Mouse (Mus musculus) gastrocnemius, postnatal 4 days (tissue): ENCODE data around the gene Hist1h2ag. TPM values are rescaled to one million over a fixed set of nuclear protein-coding genes. Genes with fewer than 3 reads are reported as not detected.

Experiments used
- DNase-seq, 2 experiments: peaks; one replicate each; pipeline ENCODE4 v3.0.0; 2021 to 2022; ENCODE audit warnings: low spot score in 2 of 2, mixed read lengths in 2 of 2
- total RNA-seq, 2 experiments: library from RNA; stranded (reverse); gene quantifications; 2 replicates each; pipeline ENCODE4 v1.2.3; 2021

The Hist1h2ag gene
- total RNA-seq, 2 experiments from 2014 or later = 270 to 354 TPM

DNA sequence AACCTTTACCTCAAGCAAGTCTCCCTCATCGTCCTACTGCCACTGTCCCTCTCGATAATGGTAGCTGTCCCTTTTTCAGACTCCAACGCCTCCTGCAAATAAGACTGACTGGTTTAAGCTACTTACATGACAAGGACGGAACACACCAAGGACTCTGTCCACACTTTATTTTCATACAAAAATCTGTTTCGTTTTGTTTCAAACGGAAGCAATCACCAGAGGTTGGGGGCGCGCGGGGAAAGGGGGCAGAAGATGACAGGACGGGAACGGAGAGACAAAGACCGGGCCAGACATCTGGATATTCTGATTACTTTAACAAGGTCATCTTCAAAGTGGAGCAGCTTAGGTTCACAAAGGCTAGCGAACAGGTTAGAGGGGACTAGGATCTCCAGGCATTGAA, 29.0 kb downstream of the Hist1h2ag start:
- no peak for DNase-seq

DNA sequence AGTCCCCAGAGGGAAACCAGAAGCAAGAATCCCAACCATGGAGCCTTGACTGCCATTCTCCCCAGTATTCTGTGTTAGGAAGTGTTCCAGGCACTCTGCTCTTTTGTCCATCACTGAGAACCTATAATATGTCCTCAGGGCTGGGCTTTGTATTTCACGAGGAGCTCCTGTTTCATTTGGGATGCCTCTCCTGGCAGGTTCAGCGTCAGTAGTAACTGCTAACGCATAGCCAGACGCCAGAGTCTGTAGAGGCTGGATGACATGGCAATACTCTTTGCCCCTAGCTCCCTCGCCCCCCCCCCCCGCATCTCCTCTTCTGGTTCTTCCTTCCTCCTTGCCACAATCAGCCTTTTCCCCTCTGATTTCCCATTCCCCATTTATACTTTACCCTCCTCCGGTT, 33.1 kb downstream of the Hist1h2ag start, which contains the start of gene Prss16:
Prss16 (minus strand) TSS at position 101 of the 400 bp plus-strand sequence.
- DNase-seq = no peak

DNA sequence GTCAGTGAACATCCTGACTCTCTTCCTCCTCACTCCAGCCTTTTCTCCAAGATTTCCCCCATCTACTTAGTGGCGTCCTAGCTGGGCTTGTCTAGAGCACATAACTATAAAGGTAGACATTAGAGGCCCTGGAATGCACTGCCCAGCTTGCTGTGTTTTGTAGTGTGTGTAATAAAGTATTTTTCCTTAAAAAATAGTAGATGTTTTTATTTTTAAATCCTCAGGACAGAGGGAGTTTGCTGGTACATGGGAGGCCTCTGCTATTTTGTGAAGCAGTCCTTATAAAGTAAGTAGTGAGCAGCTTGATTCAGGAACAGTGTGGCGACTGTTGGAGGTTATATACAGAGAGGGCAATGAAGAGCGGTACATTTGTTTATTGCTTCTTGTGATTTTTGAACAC, 34.0 kb downstream of the Hist1h2ag start:
- DNase-seq = no peak

GRCm38 (mm10) chr13:22007872-22008271, 34.9 kb downstream of the Hist1h2ag start:
- no peak for DNase-seq

DNA sequence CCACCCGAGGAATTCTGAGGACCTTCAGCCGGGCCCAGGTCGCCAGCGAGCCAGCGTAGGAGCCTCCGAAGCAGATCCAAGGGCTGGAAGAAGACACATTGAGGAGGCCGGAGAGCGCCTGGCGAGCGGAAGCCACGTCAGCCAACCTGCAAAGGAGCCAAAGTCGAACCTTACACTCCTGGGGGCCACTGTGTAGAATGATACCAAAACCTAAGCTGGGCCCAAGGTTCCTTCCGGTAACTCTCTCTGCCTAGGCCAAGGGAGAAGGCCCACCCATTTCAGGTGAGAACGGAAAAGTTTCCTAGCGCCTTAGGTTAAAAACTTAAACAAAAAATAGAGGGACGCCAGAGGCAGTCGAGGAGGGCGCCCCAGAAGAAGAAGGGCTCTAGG, 35.6 kb downstream of the Hist1h2ag start:
- DNase-seq = no peak

GRCm38 (mm10) chr13:22006334-22007120, 36.2 kb downstream of the Hist1h2ag start:
- no peak for DNase-seq

DNA sequence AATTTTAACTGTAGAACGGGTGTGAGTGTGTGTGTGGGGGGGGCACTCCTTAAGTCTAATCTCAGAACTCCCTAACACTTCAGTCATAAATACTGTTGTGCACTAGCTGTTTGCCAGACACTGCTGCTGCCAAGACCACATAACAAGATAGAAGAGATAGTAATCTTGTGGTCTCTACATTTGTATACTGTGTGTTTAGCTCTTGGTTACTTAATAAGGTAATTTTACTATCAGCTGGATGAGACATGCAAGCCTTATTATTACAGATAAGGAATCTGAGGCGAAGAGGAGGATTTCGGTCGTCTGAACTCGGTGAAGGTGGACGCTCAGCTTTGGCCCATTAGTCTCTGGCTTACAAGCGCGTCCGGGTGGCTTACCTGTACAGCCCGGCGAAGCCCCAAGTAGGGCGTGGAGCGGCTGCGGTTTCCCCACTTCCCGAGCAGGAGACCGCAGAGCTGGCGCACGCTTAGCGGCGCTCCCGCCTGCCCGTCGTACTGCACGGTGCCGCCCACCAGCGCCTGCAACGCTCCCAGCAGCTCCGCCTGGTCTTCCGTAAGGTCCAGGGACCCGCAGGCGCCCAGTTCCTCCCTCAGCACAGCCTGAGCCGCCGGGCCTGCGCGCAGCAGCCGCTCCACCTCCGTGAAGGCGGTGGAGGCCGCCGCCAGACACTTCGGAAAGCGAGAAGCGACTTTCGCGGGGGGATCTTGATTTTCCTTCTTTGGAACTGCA, 37.0 kb downstream of the Hist1h2ag start:
- no peak for DNase-seq

GRCm38 (mm10) chr13:22001823-22002222, 40.9 kb downstream of the Hist1h2ag start:
- no peak for DNase-seq

DNA sequence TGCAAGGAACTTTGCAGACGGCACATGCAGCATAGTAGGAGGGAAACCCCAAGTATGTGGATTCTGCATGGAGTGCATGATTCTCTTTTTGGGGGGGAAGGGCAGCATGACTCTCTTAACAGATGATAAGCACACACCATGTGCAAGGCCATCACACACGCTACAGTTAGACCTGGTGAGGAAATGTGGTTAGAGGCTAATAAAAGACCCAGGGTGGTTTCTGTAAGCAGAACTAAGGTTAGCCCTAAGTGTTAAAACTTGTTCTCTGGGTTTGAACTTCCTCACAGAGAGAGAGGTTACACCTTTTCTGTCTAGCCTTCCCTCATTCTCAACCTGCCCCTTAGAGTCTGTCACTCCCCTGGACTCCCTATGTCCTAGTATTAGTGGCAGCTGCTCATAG, 41.4 kb downstream of the Hist1h2ag start:
- DNase-seq = no peak

DNA sequence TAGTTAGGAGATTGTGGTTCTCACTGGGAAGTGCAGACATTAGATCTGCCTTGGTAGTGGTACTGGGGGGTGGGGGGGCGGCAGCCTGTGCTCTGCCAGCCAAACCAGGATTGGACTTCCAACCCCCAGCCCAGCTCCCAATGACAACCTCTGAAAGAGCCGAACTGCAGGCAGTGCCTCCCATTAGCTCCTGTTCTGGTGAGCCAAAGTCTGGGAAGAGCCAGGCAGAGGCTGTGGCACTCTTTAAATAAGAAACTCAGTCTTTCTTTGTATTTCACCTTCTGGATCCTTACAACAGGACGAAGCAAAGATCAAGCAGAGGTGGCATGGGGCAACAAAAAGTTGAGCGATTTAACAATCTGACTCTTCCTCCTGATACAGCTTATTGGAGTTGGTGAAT, 43.6 kb downstream of the Hist1h2ag start:
- DNase-seq = no peak

DNA sequence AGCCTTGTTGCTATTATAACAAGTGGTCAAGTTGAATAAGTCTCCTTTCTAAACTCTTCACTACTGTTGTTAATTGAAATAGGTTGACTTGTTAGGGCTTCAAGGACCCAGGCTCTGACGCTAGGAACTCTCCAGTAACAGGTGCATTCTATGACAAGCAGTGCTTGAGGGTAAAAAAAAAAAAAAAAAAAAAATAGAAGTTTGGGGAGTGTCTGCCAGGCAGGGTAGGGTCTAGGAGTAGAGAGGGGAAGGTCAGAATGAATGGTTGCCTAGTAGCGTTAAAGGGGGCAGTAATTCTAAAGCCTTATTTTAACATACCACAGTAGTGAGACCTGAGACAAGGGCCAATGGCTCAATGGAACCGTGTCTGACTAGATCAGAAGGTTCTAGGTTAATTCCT, 44.3 kb downstream of the Hist1h2ag start:
- DNase-seq = no peak

DNA sequence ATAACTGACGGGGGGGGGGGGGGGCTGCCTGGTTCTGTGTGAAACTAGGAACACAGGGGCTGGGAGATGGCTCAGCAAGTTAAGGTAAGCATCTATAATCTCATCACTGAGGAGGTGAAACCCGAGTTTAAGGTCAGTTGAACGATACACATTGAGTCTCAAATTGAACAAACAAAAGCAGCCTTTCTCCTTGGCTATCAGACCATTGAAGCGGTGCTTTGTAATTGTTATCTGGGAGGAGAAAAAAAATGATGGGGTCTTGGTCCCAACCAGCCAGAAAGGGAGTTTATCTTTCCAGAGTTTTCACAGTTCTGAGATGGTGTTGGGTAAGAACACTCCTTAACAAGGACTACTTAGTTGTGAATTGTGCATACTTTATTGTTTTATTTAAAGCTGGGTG, 44.9 kb downstream of the Hist1h2ag start:
- DNase-seq = no peak

DNA sequence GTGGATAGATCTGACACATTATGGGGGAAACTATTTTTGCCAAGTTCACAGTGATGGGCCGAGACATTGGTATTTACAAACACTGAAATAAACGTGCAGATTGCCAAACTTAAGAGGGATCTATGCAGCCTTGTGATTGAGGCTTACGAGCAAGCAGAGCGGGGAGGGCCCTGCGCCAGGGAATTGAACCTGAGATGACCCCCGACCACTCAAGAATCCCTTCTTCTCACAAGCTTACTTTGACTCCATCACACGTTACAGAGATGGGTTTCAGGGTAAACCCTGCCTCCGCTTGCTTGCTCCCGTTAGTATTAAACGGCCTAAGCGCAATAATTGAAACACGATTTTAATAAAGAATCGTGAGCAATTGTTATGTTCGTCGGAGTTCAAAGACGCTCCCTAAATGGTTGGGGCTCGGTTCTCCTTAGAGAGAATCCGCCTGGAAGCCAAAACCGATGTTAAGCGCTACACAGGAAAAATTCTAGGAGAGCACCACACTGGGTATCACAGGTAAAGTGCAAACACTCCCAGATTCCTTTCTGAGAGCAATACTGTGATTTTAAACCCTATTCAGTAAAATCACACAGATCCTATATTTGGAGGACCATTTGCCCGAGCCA, 45.4 kb downstream of the Hist1h2ag start:
- DNase-seq = no peak

DNA sequence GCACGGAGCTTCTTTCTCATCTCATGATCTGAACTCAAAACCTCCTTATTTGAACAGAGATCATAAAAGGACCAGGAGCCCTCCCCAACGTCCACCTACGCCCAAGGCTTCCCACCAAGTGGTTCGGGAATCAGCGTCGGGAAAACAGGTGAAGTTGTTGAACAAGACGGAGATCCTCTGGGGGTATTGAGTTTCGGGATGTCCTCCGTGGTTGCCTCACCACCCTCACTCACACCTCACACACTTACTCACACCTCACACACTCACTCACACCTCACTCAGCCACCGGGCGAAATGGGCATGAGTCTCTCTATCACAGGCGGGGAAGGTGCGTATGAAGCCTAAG, 45.9 kb downstream of the Hist1h2ag start:
- DNase-seq = no peak

- DNase-seq = no peak
Measured at GRCm38 (mm10) chr13:21996101-21996839, 46.5 kb downstream of the Hist1h2ag start.

DNA sequence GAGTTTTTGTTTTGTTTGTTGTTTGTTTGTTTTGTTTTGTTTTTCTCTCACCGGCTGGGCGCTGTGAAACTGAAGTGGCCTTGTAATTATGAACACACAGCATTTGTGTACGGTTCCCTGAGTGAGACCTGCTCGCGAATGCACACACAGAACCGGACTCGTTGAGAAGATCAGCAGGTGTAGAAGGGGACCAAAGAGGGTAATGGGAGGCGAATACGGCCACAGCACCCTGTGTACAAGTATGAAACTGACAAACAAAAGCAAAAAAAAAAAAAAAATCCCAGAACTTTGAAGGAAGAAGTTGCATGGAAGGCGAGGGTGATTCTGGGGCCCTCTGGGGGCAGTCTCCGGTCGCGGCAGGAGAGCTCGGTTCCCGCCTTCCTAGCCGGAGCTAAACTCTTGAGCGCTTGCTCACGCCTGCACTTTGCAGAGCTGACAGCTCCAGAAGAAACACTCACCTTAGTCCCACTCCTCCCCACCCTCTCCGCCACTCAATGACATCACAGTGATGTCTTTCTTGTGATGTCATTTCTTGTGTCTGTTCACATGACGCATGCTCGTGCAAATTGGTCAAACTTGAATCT, 47.3 kb downstream of the Hist1h2ag start:
- DNase-seq = peak in 1 of 2 experiments; percentile 18

DNA sequence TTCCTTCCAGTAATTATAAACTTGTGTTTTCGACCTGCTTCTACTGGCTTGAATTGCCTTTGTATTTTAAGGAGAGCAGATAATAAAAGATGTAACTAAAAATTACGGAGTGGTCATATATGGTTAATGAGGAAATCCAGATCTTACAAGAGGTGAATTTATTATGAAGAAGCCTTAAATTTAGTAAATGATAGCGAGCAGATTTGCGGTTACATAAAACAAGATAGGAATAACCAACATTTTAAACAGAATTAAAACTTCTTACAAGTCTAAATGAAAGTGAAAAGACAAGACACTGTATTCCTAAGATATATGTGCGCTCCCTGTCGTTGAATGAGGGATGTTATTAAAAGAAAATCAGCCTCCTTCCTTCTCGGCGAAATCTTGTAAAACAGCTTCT, 47.8 kb downstream of the Hist1h2ag start:
- DNase-seq = no peak

GRCm38 (mm10) chr13:21993957-21994738, 48.6 kb downstream of the Hist1h2ag start:
- DNase-seq = no peak

GRCm38 (mm10) chr13:21992550-21992949, 50.2 kb downstream of the Hist1h2ag start:
- no peak for DNase-seq
